Mouse (Mus musculus) heart, embryonic 15.5 days (tissue): ENCODE data around the gene Macf1. TPM values are rescaled to one million over a fixed set of nuclear protein-coding genes. Genes with fewer than 3 reads are reported as not detected.
A peak's percentile ranks its signal among the peaks of the same experiment; 100 is the strongest.

Experiments
- ATAC-seq: fragments of 200-750 bp; cut with Nextera tagmentation; replicated peaks from 2 replicates; pipeline ENCODE4 v1.8.0; 2017; ENCODE audit warnings: low read depth, moderate TSS enrichment; ENCODE audit not compliant: insufficient number of reproducible peaks, insufficient read depth, low FRiP score
- H3K27ac ChIP-seq: fragments of 300-500 bp; sonication (generic); 2 replicates; pipeline ENCODE4 v1.5.1; 2015; ENCODE audit warnings: mild to moderate bottlenecking, inconsistent platforms
- H3K27me3 ChIP-seq: fragments of 300-500 bp; sonication (generic); 2 replicates; pipeline ENCODE4 v1.6.1; 2015; ENCODE audit warnings: inconsistent platforms
- H3K36me3 ChIP-seq: fragments of 300-500 bp; sonication (generic); 2 replicates; pipeline ENCODE4 v1.6.1; 2015; ENCODE audit warnings: mild to moderate bottlenecking, inconsistent platforms
- H3K4me1 ChIP-seq: fragments of 300-500 bp; sonication (generic); replicated peaks from 2 replicates; pipeline ENCODE4 v1.6.1; 2015; ENCODE audit warnings: inconsistent platforms
- H3K4me2 ChIP-seq: fragments of 300-500 bp; sonication (generic); 2 replicates; pipeline ENCODE4 v1.6.1; 2015; ENCODE audit warnings: inconsistent platforms, mild to moderate bottlenecking, moderate library complexity
- H3K4me3 ChIP-seq: fragments of 300-500 bp; sonication (generic); 2 replicates; pipeline ENCODE4 v1.5.1; 2015; ENCODE audit warnings: mild to moderate bottlenecking, inconsistent platforms
- H3K9ac ChIP-seq: fragments of 300-500 bp; sonication (generic); 2 replicates; pipeline ENCODE4 v1.6.1; 2015; ENCODE audit warnings: mild to moderate bottlenecking, inconsistent platforms
- H3K9me3 ChIP-seq: fragments of 300-500 bp; sonication (generic); replicated peaks from 2 replicates; pipeline ENCODE4 v1.6.1; 2016; ENCODE audit warnings: inconsistent platforms
- WGBS: fragments of 180-500 bp; shearing (Covaris S2); methylation state at CpG from one replicate; pipeline ENCODE4 v1.1.7; 2015; ENCODE audit warnings: mixed read lengths; 5-methylcytosine and 5-hydroxymethylcytosine counted together
- polyA plus RNA-seq: library from polyadenylated mRNA; unstranded; fragments of >200 nt; fragmentation: Nextera tagmentation; extraction: Ambion mirVana; gene quantifications from 2 replicates; pipeline ENCODE4 v1.2.1, GENCODE M21; 2015

Gene Macf1
- polyA plus RNA-seq, 1 experiment from 2014 or later: 51.0 TPM

- Histone ChIP-seq H3K4me1 (peaks cover 20% of the 10 kb centered on the region), H3K9me3 (no peaks in the 10 kb centered on the region), H3K4me2 (no peak overlapping the region), H3K36me3 (no peaks in the 10 kb centered on the region; the same call in 1 of the 2 replicates), H3K9ac (no peak overlapping the region), H3K27me3 (no peaks in the 10 kb centered on the region), H3K27ac (no peak overlapping the region), H3K4me3 (no peak overlapping the region)
- ATAC-seq: no peak
- WGBS: 71% methylated on average over 6 of the region's 6 CpGs
These were observed 14.5 kb downstream of the Macf1 start for GRCm38 (mm10) chr4:123669696-123670095.

- no peak overlapping the region for H3K4me2 ChIP-seq
- no peak for ATAC-seq
- H3K9me3 ChIP-seq: no peaks in the 10 kb centered on the region
- peaks cover 34% of the 10 kb centered on the region for H3K4me1 ChIP-seq
- no peak overlapping the region for H3K9ac ChIP-seq
- H3K27me3 ChIP-seq: no peaks in the 10 kb centered on the region
- no peak overlapping the region for H3K4me3 ChIP-seq
- H3K36me3 ChIP-seq: no peaks in the 10 kb centered on the region
- H3K27ac ChIP-seq: peak overlapping the region; percentile 13; the same call in 1 of the 2 replicates
- WGBS: 45% methylated on average over 1 of the region's 1 CpGs
These were observed 16.8 kb downstream of the Macf1 start for GRCm38 (mm10) chr4:123667260-123667867.

- H3K27me3 ChIP-seq: no peaks in the 10 kb centered on the region
- no peak overlapping the region for H3K4me2 ChIP-seq
- H3K36me3 ChIP-seq: no peaks in the 10 kb centered on the region
- H3K9me3 ChIP-seq: no peaks in the 10 kb centered on the region
- 91% methylated on average over 1 of the region's 1 CpGs for WGBS
- no peak for ATAC-seq
- peaks cover 43% of the 10 kb centered on the region for H3K4me1 ChIP-seq
- no peak overlapping the region for H3K9ac ChIP-seq
- H3K27ac ChIP-seq: peak overlapping the region; percentile 13; the same call in 1 of the 2 replicates
- no peak overlapping the region for H3K4me3 ChIP-seq
These were observed 17.6 kb downstream of the Macf1 start for GRCm38 (mm10) chr4:123666517-123666916.

- Histone ChIP-seq H3K4me1 (peaks cover 44% of the 10 kb centered on the region), H3K9ac (peak overlapping the region; percentile 88), H3K27ac (peak overlapping the region; percentile 98), H3K9me3 (no peaks in the 10 kb centered on the region), H3K27me3 (no peaks in the 10 kb centered on the region), H3K4me2 (peak overlapping the region; percentile 91), H3K4me3 (peak overlapping the region; percentile 88), H3K36me3 (no peaks in the 10 kb centered on the region)
- no peak for ATAC-seq
- WGBS: 40% methylated on average over 11 of the region's 11 CpGs
These were observed 18.4 kb downstream of the Macf1 start for GRCm38 (mm10) chr4:123665681-123666278.

- Histone ChIP-seq H3K4me3 (peak overlapping the region; percentile 88), H3K27me3 (no peaks in the 10 kb centered on the region), H3K9ac (peak overlapping the region; percentile 88), H3K9me3 (no peaks in the 10 kb centered on the region), H3K27ac (peak overlapping the region; percentile 98), H3K36me3 (no peaks in the 10 kb centered on the region), H3K4me2 (peak overlapping the region; percentile 91), H3K4me1 (peaks cover 44% of the 10 kb centered on the region)
- ATAC-seq: peak; percentile 11; the same call in 1 of the 2 replicates
- under 1% methylated on average over 58 of the region's 58 CpGs for WGBS
These were observed 19.1 kb downstream of the Macf1 start for GRCm38 (mm10) chr4:123664951-123665661.

- peaks cover 44% of the 10 kb centered on the region for H3K4me1 ChIP-seq
- H3K27ac ChIP-seq: peak overlapping the region; percentile 98
- peak; percentile 82 for ATAC-seq
- peak overlapping the region; percentile 88 for H3K4me3 ChIP-seq
- H3K4me2 ChIP-seq: peak overlapping the region; percentile 91
- under 1% methylated on average over 102 of the region's 125 CpGs for WGBS
- H3K9ac ChIP-seq: peak overlapping the region; percentile 88
- no peaks in the 10 kb centered on the region for H3K36me3 ChIP-seq
- H3K27me3 ChIP-seq: no peaks in the 10 kb centered on the region
- no peaks in the 10 kb centered on the region for H3K9me3 ChIP-seq
These were observed 19.9 kb downstream of the Macf1 start for GRCm38 (mm10) chr4:123664021-123664950.

- ATAC-seq: no peak
- peak overlapping the region; percentile 98 for H3K27ac ChIP-seq
- no peaks in the 10 kb centered on the region for H3K36me3 ChIP-seq
- peak overlapping the region; percentile 91 for H3K4me2 ChIP-seq
- H3K9me3 ChIP-seq: no peaks in the 10 kb centered on the region
- H3K4me1 ChIP-seq: peaks cover 44% of the 10 kb centered on the region
- no peaks in the 10 kb centered on the region for H3K27me3 ChIP-seq
- peak overlapping the region; percentile 88 for H3K9ac ChIP-seq
- peak overlapping the region; percentile 88 for H3K4me3 ChIP-seq
- WGBS: under 1% methylated on average over 12 of the region's 12 CpGs
These were observed 20.5 kb downstream of the Macf1 start for GRCm38 (mm10) chr4:123663688-123663965.

GRCm38 (mm10) chr4:123662914-123663687 is 21.1 kb downstream of the Macf1 start:
- no peak for ATAC-seq
- Histone ChIP-seq H3K4me1 (peaks cover 44% of the 10 kb centered on the region), H3K36me3 (no peaks in the 10 kb centered on the region), H3K27me3 (no peaks in the 10 kb centered on the region), H3K27ac (peak overlapping the region; percentile 98), H3K9me3 (no peaks in the 10 kb centered on the region), H3K4me2 (peak overlapping the region; percentile 91), H3K4me3 (peak overlapping the region; percentile 88), H3K9ac (peak overlapping the region; percentile 88)
- WGBS: 14% methylated on average over 15 of the region's 15 CpGs

- Histone ChIP-seq H3K36me3 (no peaks in the 10 kb centered on the region), H3K4me2 (no peak overlapping the region), H3K9me3 (no peaks in the 10 kb centered on the region), H3K27ac (no peak overlapping the region), H3K27me3 (no peaks in the 10 kb centered on the region), H3K9ac (no peak overlapping the region), H3K4me1 (peaks cover 18% of the 10 kb centered on the region), H3K4me3 (no peak overlapping the region)
- no peak for ATAC-seq
- 91% methylated on average over 1 of the region's 1 CpGs for WGBS
These were observed 26.0 kb downstream of the Macf1 start for GRCm38 (mm10) chr4:123658175-123658574.

- Histone ChIP-seq H3K27me3 (no peaks in the 10 kb centered on the region), H3K4me1 (0 out of 2 replicates have a peak, but pooled peaks cover 5% of the 10 kb centered on the region), H3K9ac (no peak overlapping the region), H3K4me2 (no peak overlapping the region), H3K9me3 (no peaks in the 10 kb centered on the region), H3K4me3 (no peak overlapping the region), H3K27ac (no peak overlapping the region), H3K36me3 (no peaks in the 10 kb centered on the region)
- ATAC-seq: no peak
- 78% methylated on average over 5 of the region's 5 CpGs for WGBS
These were observed 28.9 kb downstream of the Macf1 start for GRCm38 (mm10) chr4:123655245-123655644.
